Mouse (Mus musculus) thymus, adult 2 months (tissue): Measurements from ENCODE around the gene Ptpn11. TPM values are rescaled to one million over a fixed set of nuclear protein-coding genes. Genes with fewer than 3 reads are reported as not detected.
"Not testable (repeated sequence)": the region's sequence is repeated elsewhere in the genome, so short reads cannot be mapped to it uniquely, and the experiment has no call there.

Source experiments
- DNase-seq: peaks from one replicate; pipeline ENCODE4 v3.0.0; 2021
- H3K27ac ChIP-seq: fragments of 200-500 bp; 2 replicates; pipeline ENCODE4 v1.5.1; 2012; ENCODE audit warnings: low read length, control low read depth; ENCODE audit not compliant: control insufficient read depth, insufficient read depth
- H3K27me3 ChIP-seq: fragments of 200-500 bp; 2 replicates; pipeline ENCODE4 v1.6.1; 2012; ENCODE audit warnings: mild to moderate bottlenecking, low read length, moderate library complexity, mixed read lengths; ENCODE audit not compliant: control insufficient read depth, insufficient read depth
- H3K36me3 ChIP-seq: fragments of 200-500 bp; 2 replicates; pipeline ENCODE4 v1.6.1; 2012; ENCODE audit warnings: mild to moderate bottlenecking, low read length, moderate library complexity; ENCODE audit not compliant: control insufficient read depth, insufficient read depth
- H3K4me1 ChIP-seq: fragments of 200-500 bp; replicated peaks from 2 replicates; pipeline ENCODE4 v1.6.1; 2012; ENCODE audit warnings: low read length; ENCODE audit not compliant: control insufficient read depth, insufficient read depth
- H3K4me3 ChIP-seq: fragments of 200-500 bp; 2 replicates; pipeline ENCODE4 v1.5.1; 2012; ENCODE audit warnings: mild to moderate bottlenecking, low read length, control low read depth, moderate library complexity; ENCODE audit not compliant: control insufficient read depth, insufficient read depth
- CTCF ChIP-seq: fragments of 200-500 bp; IDR thresholded peaks from 2 replicates; pipeline ENCODE4 v1.5.1; 2012; ENCODE audit warnings: mild to moderate bottlenecking, control low read depth, low read length, moderate library complexity, borderline replicate concordance; ENCODE audit not compliant: control insufficient read depth, poor library complexity, insufficient read depth; ENCODE audit errors: extremely low read depth
- POLR2A ChIP-seq: fragments of 200-500 bp; IDR thresholded peaks from 2 replicates; pipeline ENCODE4 v1.6.1; 2012; ENCODE audit warnings: mild to moderate bottlenecking, low read length, control low read depth, moderate library complexity; ENCODE audit not compliant: control insufficient read depth, poor library complexity, insufficient read depth; ENCODE audit errors: extremely low read depth
- WGBS: fragments of 180-500 bp; shearing (Covaris S2); methylation state at CpG from one replicate; pipeline ENCODE4 v1.1.7; 2018; 5-methylcytosine and 5-hydroxymethylcytosine counted together
- polyA plus RNA-seq: library from polyadenylated mRNA; depleted of rRNA; stranded (reverse); fragments of >200 nt; gene quantifications from 2 replicates; pipeline ENCODE4 v1.2.3, GENCODE M21; 2012

Ptpn11 gene
- polyA plus RNA-seq, 1 experiment, result 30.0 TPM

- H3K27ac ChIP-seq, result no peak overlapping the region
- H3K27me3 ChIP-seq, result no peaks in the 10 kb centered on the region
- DNase-seq, result no peak
- H3K4me1 ChIP-seq, result peaks cover 10% of the 10 kb centered on the region
- no peaks in the 10 kb centered on the region for H3K36me3 ChIP-seq
- WGBS, result 96% methylated on average over 2 of the region's 2 CpGs
- TF ChIP-seq CTCF (no peak), POLR2A (no peak)
- H3K4me3 ChIP-seq, result no peak overlapping the region
Measured at GRCm38 (mm10) chr5:121229182-121229581, 38.0 kb upstream of the Ptpn11 start.

- not testable (repeated sequence) for H3K36me3 ChIP-seq, H3K4me3 ChIP-seq, H3K27ac ChIP-seq, H3K27me3 ChIP-seq, DNase-seq
- H3K4me1 ChIP-seq, result peaks cover 10% of the 10 kb centered on the region
- WGBS, result 90% methylated on average over 1 of the region's 1 CpGs
Measured at GRCm38 (mm10) chr5:121227330-121227729, 36.1 kb upstream of the Ptpn11 start.

GRCm38 (mm10) chr5:121226845-121227244, 35.6 kb upstream of the Ptpn11 start:
- H3K4me3 ChIP-seq, result no peak overlapping the region
- H3K27ac ChIP-seq, result no peak overlapping the region

GRCm38 (mm10) chr5:121226406-121226805, 35.2 kb upstream of the Ptpn11 start:
- TF ChIP-seq CTCF, result no peak
- TF ChIP-seq POLR2A, result no peak
- Histone ChIP-seq H3K36me3 (no peaks in the 10 kb centered on the region), H3K27ac (no peak overlapping the region), H3K4me3 (no peak overlapping the region), H3K27me3 (no peaks in the 10 kb centered on the region), H3K4me1 (peaks cover 13% of the 10 kb centered on the region)
- 55% methylated on average over 3 of the region's 3 CpGs for WGBS
- DNase-seq, result no peak

More at GRCm38 (mm10) chr5:121226845-121227244, 35.6 kb upstream of the Ptpn11 start:
- Histone ChIP-seq H3K4me1 (peaks cover 10% of the 10 kb centered on the region), H3K27me3 (no peaks in the 10 kb centered on the region), H3K36me3 (no peaks in the 10 kb centered on the region)
- WGBS, result 79% methylated on average over 4 of the region's 4 CpGs
- TF ChIP-seq CTCF, result no peak
- TF ChIP-seq POLR2A, result no peak
- DNase-seq, result no peak

GRCm38 (mm10) chr5:121225854-121226253, 34.7 kb upstream of the Ptpn11 start:
- no peaks in the 10 kb centered on the region for H3K27me3 ChIP-seq
- WGBS, result 96% methylated on average over 2 of the region's 2 CpGs
- no peak for DNase-seq
- no peak overlapping the region for H3K4me3 ChIP-seq
- peaks cover 13% of the 10 kb centered on the region for H3K4me1 ChIP-seq
- TF ChIP-seq POLR2A, result no peak
- no peak for TF ChIP-seq CTCF
- H3K36me3 ChIP-seq, result no peaks in the 10 kb centered on the region
- no peak overlapping the region for H3K27ac ChIP-seq

GRCm38 (mm10) chr5:121224856-121225255, 33.7 kb upstream of the Ptpn11 start:
- Histone ChIP-seq H3K27ac (no peak overlapping the region), H3K4me1 (peaks cover 9% of the 10 kb centered on the region), H3K36me3 (no peaks in the 10 kb centered on the region), H3K27me3 (no peaks in the 10 kb centered on the region), H3K4me3 (no peak overlapping the region)
- WGBS, result 70% methylated on average over 3 of the region's 3 CpGs
- TF ChIP-seq CTCF, result no peak
- TF ChIP-seq POLR2A, result no peak
- no peak for DNase-seq

GRCm38 (mm10) chr5:121224020-121224419, 32.8 kb upstream of the Ptpn11 start:
- H3K27ac ChIP-seq, H3K36me3 ChIP-seq, H3K4me3 ChIP-seq, DNase-seq, H3K27me3 ChIP-seq: not testable (repeated sequence)
- H3K4me1 ChIP-seq, result peaks cover 10% of the 10 kb centered on the region
- 97% methylated on average over 4 of the region's 4 CpGs for WGBS
